Mouse (Mus musculus) midbrain, postnatal 0 days (tissue): ENCODE data around the gene Pgd. TPM values are rescaled to one million over a fixed set of nuclear protein-coding genes. Genes with fewer than 3 reads are reported as not detected.
"Not testable (repeated sequence)": the region's sequence is repeated elsewhere in the genome, so short reads cannot be mapped to it uniquely, and the experiment has no call there.

Source experiments
- ATAC-seq: fragments of 200-750 bp; cut with Nextera tagmentation; 2 replicates; pipeline ENCODE4 v1.8.0; 2017; ENCODE audit warnings: moderate number of reproducible peaks, mild to moderate bottlenecking, moderate TSS enrichment, moderate library complexity; ENCODE audit not compliant: low FRiP score
- DNase-seq: peaks from one replicate; pipeline ENCODE4 v3.0.0-alpha.2; 2015; ENCODE audit warnings: low spot score
- H3K27ac ChIP-seq: fragments of 300-500 bp; sonication (generic); 2 replicates; pipeline ENCODE4 v1.5.1; 2014; ENCODE audit warnings: low read depth, mild to moderate bottlenecking, low read length, mixed read lengths
- H3K27me3 ChIP-seq: fragments of 300-500 bp; sonication (generic); 2 replicates; pipeline ENCODE4 v1.6.1; 2014; ENCODE audit warnings: low read length, control low read depth, mixed read lengths; ENCODE audit not compliant: insufficient read depth
- H3K36me3 ChIP-seq: fragments of 300-500 bp; sonication (generic); 2 replicates; pipeline ENCODE4 v1.6.1; 2014; ENCODE audit warnings: low read length, control low read depth, mixed read lengths; ENCODE audit not compliant: insufficient read depth
- H3K4me1 ChIP-seq: fragments of 300-500 bp; sonication (generic); 2 replicates; pipeline ENCODE4 v1.6.1; 2014; ENCODE audit warnings: mild to moderate bottlenecking, control low read depth, antibody characterized with exemption, low read length, mixed read lengths; ENCODE audit not compliant: insufficient read depth
- H3K4me2 ChIP-seq: fragments of 300-500 bp; sonication (generic); 2 replicates; pipeline ENCODE4 v1.6.1; 2014; ENCODE audit warnings: low read depth, mild to moderate bottlenecking, low read length, mixed read lengths; ENCODE audit not compliant: poor library complexity, severe bottlenecking
- H3K4me3 ChIP-seq: fragments of 300-500 bp; sonication (generic); 2 replicates; pipeline ENCODE4 v1.5.1; 2014; ENCODE audit warnings: low read depth, mild to moderate bottlenecking, low read length, moderate library complexity
- H3K9ac ChIP-seq: fragments of 300-500 bp; sonication (generic); replicated peaks from 2 replicates; pipeline ENCODE4 v1.6.1; 2014; ENCODE audit warnings: mild to moderate bottlenecking, low read length, moderate library complexity, mixed read lengths; ENCODE audit not compliant: poor library complexity, severe bottlenecking
- H3K9me3 ChIP-seq: fragments of 300-500 bp; sonication (generic); 2 replicates; pipeline ENCODE4 v1.6.1; 2016; ENCODE audit warnings: low read length, control low read depth
- CTCF ChIP-seq: IDR thresholded peaks from 2 replicates; pipeline ENCODE4 v1.5.1; 2016; ENCODE audit warnings: antibody characterized with exemption, mild to moderate bottlenecking
- WGBS: fragments of 180-500 bp; shearing (Covaris S2); extraction: QIAGEN DNeasy Blood & Tissue Kit; methylation state at CpG from one replicate; pipeline ENCODE4 v1.1.7; 2014; 5-methylcytosine and 5-hydroxymethylcytosine counted together
- polyA plus RNA-seq: library from polyadenylated mRNA; unstranded; fragments of >200 nt; fragmentation: Nextera tagmentation; extraction: Ambion mirVana; gene quantifications from 2 replicates; pipeline ENCODE4 v1.2.1, GENCODE M21; 2015
- total RNA-seq: library from RNA; depleted of rRNA; stranded (reverse); fragments of >200 nt; gene quantifications from 2 replicates; pipeline ENCODE4 v1.2.3, GENCODE M21; 2014

The Pgd gene
- total and polyA plus RNA-seq, 2 experiments from 2014 or later: 33.0 to 92.5 TPM

- H3K9ac ChIP-seq: no peak overlapping the region
- no peak overlapping the region for H3K4me2 ChIP-seq
- ATAC-seq (no peak), DNase-seq (no peak)
- peaks cover 10% of the 10 kb centered on the region; the same call in 1 of the 2 replicates for H3K36me3 ChIP-seq
- H3K4me1 ChIP-seq: no peaks in the 10 kb centered on the region
- no peak overlapping the region for H3K27ac ChIP-seq
- H3K9me3 ChIP-seq: no peaks in the 10 kb centered on the region
- 89% methylated on average over 6 of the region's 6 CpGs for WGBS
- no peak overlapping the region for H3K4me3 ChIP-seq
- TF ChIP-seq CTCF: no peak
- no peaks in the 10 kb centered on the region for H3K27me3 ChIP-seq
These were observed 7.1 kb upstream of the Pgd start for GRCm38 (mm10) chr4:149173661-149174060.

GRCm38 (mm10) chr4:149172666-149173065, 6.1 kb upstream of the Pgd start:
- no peak overlapping the region; the same call in 1 of the 2 replicates for H3K27ac ChIP-seq
- WGBS: 74% methylated on average over 2 of the region's 2 CpGs
- H3K9ac ChIP-seq: no peak overlapping the region
- no peaks in the 10 kb centered on the region for H3K27me3 ChIP-seq
- no peaks in the 10 kb centered on the region for H3K4me1 ChIP-seq
- H3K4me2 ChIP-seq: no peak overlapping the region
- no peak for TF ChIP-seq CTCF
- ATAC-seq: no peak
- H3K9me3 ChIP-seq: no peaks in the 10 kb centered on the region
- H3K36me3 ChIP-seq: peaks cover 4% of the 10 kb centered on the region; the same call in 1 of the 2 replicates
- peak; percentile 34 for DNase-seq
- no peak overlapping the region for H3K4me3 ChIP-seq

- ATAC-seq (no peak), DNase-seq (no peak)
- Histone ChIP-seq H3K4me3 (no peak overlapping the region), H3K9ac (no peak overlapping the region), H3K9me3 (no peaks in the 10 kb centered on the region), H3K4me1 (no peaks in the 10 kb centered on the region), H3K36me3 (peaks cover 4% of the 10 kb centered on the region; the same call in 1 of the 2 replicates), H3K27me3 (no peaks in the 10 kb centered on the region), H3K27ac (peak overlapping the region; percentile 26; the same call in 1 of the 2 replicates), H3K4me2 (no peak overlapping the region)
- peak; percentile 5; the same call in 1 of the 2 replicates for TF ChIP-seq CTCF
- 94% methylated on average over 5 of the region's 5 CpGs for WGBS
These were observed 5.5 kb upstream of the Pgd start for GRCm38 (mm10) chr4:149172083-149172482.

GRCm38 (mm10) chr4:149171581-149171981, 5.0 kb upstream of the Pgd start:
- no peak overlapping the region for H3K9ac ChIP-seq
- no peaks in the 10 kb centered on the region for H3K4me1 ChIP-seq
- no peak for TF ChIP-seq CTCF
- H3K27ac ChIP-seq: no peak overlapping the region
- 72% methylated on average over 5 of the region's 5 CpGs for WGBS
- peaks cover 4% of the 10 kb centered on the region; the same call in 1 of the 2 replicates for H3K36me3 ChIP-seq
- DNase-seq (no peak), ATAC-seq (no peak)
- no peaks in the 10 kb centered on the region for H3K27me3 ChIP-seq
- H3K4me3 ChIP-seq: no peak overlapping the region
- H3K9me3 ChIP-seq: no peaks in the 10 kb centered on the region
- H3K4me2 ChIP-seq: no peak overlapping the region

GRCm38 (mm10) chr4:149170394-149170931, 3.9 kb upstream of the Pgd start:
- ATAC-seq (no peak), DNase-seq (no peak)
- Histone ChIP-seq H3K4me2 (no peak overlapping the region), H3K36me3 (peaks cover 4% of the 10 kb centered on the region; the same call in 1 of the 2 replicates), H3K27ac (no peak overlapping the region), H3K4me3 (no peak overlapping the region), H3K9me3 (no peaks in the 10 kb centered on the region), H3K4me1 (no peaks in the 10 kb centered on the region), H3K27me3 (no peaks in the 10 kb centered on the region), H3K9ac (no peak overlapping the region)
- 58% methylated on average over 7 of the region's 7 CpGs for WGBS
- TF ChIP-seq CTCF: no peak

GRCm38 (mm10) chr4:149169926-149170325, 3.4 kb upstream of the Pgd start:
- not testable (repeated sequence) for H3K27me3 ChIP-seq, ATAC-seq

More at GRCm38 (mm10) chr4:149169926-149170325, 3.4 kb upstream of the Pgd start:
- H3K4me3 ChIP-seq, DNase-seq, H3K4me2 ChIP-seq, H3K9ac ChIP-seq, H3K36me3 ChIP-seq, H3K27ac ChIP-seq, H3K9me3 ChIP-seq, H3K4me1 ChIP-seq: not testable (repeated sequence)
- WGBS: 63% methylated on average over 7 of the region's 8 CpGs
